7 mouse cellular contexts compared by ENCODE assay signal in the genomic region with DNA sequence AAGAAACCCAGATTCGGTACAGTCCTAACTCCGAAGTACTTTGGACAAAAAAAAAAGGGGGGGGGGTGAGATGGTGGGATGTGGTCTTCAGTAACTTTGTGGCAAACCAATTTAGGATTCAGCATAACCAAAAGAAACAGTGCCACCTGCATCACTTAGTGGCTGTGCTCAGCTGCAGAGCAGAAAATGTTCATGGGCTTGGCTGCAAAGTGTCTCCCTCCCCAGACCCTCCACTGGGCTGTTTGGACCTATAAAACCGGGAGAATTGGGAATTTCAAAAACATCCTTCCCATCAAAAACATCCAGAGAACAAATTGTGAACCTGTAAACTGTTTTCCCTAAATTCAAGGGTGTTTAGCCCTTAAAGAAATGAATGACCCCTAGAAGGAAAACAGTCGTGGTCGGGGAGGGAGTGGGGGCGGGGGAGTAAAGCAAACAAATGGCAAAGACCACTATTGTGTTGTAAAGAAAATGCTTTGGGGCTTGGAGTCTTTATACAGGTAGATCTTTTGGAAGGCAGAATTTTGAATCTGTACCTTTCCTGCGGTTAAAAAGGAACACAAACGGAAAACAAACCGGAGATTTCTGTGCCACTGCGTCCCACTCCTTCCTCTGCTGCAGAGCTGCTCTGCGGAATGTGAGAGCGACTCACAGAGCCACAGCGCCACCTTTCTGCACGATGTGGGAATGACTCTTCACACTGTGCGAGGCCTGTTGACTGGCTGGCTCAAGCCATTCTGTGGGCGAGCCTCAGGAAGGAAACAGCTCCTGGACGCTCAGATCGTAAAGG.
DNase-seq lines count a peak whose midpoint lies in the region; ATAC-seq lines count a peak whose summit lies in the region.

No protein-coding gene starts in this region.

- H3K4me3 ChIP-seq in intestine, embryonic 15.5 days (replicated peaks): peak overlapping the region; percentile 23; the same call in 1 of the 2 replicates
- peak overlapping the region; percentile 48 for H3K4me3 ChIP-seq in midbrain, embryonic 10.5 days

- H3K27me3 ChIP-seq in intestine, embryonic 15.5 days (replicated peaks): no peaks in the 10 kb centered on the region
- no peaks in the 10 kb centered on the region for H3K27me3 ChIP-seq in midbrain, embryonic 10.5 days (ENCODE audit: low read depth, poor library complexity, severe bottlenecking)

- peak; percentile 98 for ATAC-seq in intestine, embryonic 15.5 days

- DNase-seq in adrenal gland, adult 18-20 months (ENCODE audit: low spot score in 2 of 2): peak; percentile 86
- DNase-seq in embryo, embryonic 11.5 days (ENCODE audit: low read depth, low spot score): peak; percentile 84
- peak; percentile 82 for DNase-seq in gastrocnemius, postnatal 36 days
- peak; percentile 91 to 95 for DNase-seq in left cerebral cortex, postnatal 25 days (ENCODE audit: low spot score in 2 of 2)
- peak; percentile 87 for DNase-seq in midbrain, embryonic 10.5 days (ENCODE audit: low spot score)
- DNase-seq in right cerebral cortex, postnatal 4 days: peak; percentile 85

- intact Hi-C loops in gastrocnemius, postnatal 36 days (cut with DNase I): loop anchor here (5.0 to 10.0 kb wide), 3 partner anchors 272 to 705 kb away; a partner anchor contains a TSS
- intact Hi-C loops in left cerebral cortex, postnatal 25 days (cut with DNase I): loop anchor here (2.0 to 5.0 kb wide), 6 partner anchors 207 to 1603 kb away; a partner anchor contains a TSS

- H3K9me3 ChIP-seq in intestine, embryonic 15.5 days: no peaks in the 10 kb centered on the region
- no peaks in the 10 kb centered on the region for H3K9me3 ChIP-seq in midbrain, embryonic 10.5 days (replicated peaks)

- no peak overlapping the region for H3K27ac ChIP-seq in intestine, embryonic 15.5 days
- H3K27ac ChIP-seq in midbrain, embryonic 10.5 days (replicated peaks): peak overlapping the region; percentile 76

- peaks cover 7% of the 10 kb centered on the region for H3K4me1 ChIP-seq in intestine, embryonic 15.5 days (replicated peaks)
- H3K4me1 ChIP-seq in midbrain, embryonic 10.5 days: peaks cover 33% of the 10 kb centered on the region

- 0 out of 2 replicates have a peak overlapping the region, but pooled peaks have one; percentile 24 for H3K9ac ChIP-seq in intestine, embryonic 15.5 days

- no peaks in the 10 kb centered on the region for H3K36me3 ChIP-seq in intestine, embryonic 15.5 days
- peaks cover 3% of the 10 kb centered on the region for H3K36me3 ChIP-seq in midbrain, embryonic 10.5 days

- WGBS in intestine, embryonic 15.5 days: 5% methylated on average over 18 of the region's 18 CpGs
- WGBS in midbrain, embryonic 10.5 days: 5% methylated on average over 18 of the region's 18 CpGs

- peak overlapping the region; percentile 56 for H3K4me2 ChIP-seq in intestine, embryonic 15.5 days (replicated peaks)
